Mouse (Mus musculus) common myeloid progenitor, adult 5-6 weeks (primary cell): ENCODE results near the gene Ddx39b. TPM values are rescaled to one million over a fixed set of nuclear protein-coding genes. Genes with fewer than 3 reads are reported as not detected.
"Not testable (repeated sequence)": the region's sequence is repeated elsewhere in the genome, so short reads cannot be mapped to it uniquely, and the experiment has no call there.

Source experiments
- ATAC-seq: replicated peaks from 2 replicates; pipeline ENCODE4 v1.8.0; 2016; ENCODE audit warnings: low read depth, mild to moderate bottlenecking, moderate TSS enrichment, inconsistent platforms; ENCODE audit not compliant: poor library complexity, severe bottlenecking
- total RNA-seq: library from RNA; stranded (forward); fragments of 200-1000, 187-1606 nt; gene quantifications from 2 replicates; pipeline ENCODE4 v1.2.3, GENCODE M21; 2017

Ddx39b gene
- total RNA-seq, 1 experiment from 2014 or later = 218 TPM

DNA sequence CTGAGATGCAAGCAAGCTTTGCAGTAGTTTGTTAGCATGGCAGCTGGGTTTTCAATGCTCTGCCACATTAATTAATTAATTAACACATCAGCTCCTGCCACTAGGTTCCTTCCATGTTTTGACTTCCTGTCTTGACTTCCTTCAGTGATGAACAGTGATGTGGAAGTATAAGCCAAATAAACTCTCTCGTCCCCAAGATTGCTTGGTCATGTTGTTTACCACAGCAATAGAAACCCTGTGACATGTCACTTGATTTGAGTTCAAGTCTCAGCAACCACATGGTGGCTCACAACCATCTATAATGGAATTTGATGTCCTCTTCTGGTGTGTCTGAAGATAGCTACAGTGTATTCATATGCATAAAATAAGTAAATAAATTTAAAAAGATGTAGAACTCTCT lies 15.8 kb downstream of the Ddx39b start:
- no peak for ATAC-seq

DNA sequence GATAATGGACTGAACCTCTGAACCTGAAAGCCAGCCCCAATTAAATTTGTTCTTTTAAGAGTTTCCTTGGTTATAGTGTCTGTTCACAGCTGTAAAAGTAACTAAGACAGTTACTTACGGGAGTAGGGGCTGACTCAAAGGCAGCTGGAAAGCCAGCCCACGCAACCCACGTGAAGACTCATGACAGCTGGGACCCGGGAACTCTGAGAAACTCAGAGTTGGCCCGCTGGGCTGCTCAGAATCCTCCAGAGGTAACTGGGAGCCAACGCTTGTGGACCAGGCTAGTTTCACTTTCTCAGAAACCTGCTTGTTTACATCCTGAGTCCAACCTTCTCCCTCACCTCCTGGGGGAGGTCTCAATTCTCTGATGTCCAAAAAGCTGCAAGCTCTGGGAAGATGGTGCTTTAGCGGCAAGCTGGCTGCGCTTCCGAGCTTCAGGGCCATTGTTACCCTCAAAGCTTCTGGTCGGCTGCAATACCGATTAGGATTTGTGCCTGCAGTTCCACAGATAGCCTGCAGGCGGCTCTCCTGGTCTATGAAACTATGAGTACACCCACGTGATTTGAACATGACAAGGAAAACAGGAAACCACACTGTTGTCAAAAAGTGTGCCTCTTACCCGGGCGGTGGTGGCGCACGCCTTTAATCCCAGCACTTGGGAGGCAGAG lies 16.4 kb downstream of the Ddx39b start:
- peak; percentile 40 for ATAC-seq

DNA sequence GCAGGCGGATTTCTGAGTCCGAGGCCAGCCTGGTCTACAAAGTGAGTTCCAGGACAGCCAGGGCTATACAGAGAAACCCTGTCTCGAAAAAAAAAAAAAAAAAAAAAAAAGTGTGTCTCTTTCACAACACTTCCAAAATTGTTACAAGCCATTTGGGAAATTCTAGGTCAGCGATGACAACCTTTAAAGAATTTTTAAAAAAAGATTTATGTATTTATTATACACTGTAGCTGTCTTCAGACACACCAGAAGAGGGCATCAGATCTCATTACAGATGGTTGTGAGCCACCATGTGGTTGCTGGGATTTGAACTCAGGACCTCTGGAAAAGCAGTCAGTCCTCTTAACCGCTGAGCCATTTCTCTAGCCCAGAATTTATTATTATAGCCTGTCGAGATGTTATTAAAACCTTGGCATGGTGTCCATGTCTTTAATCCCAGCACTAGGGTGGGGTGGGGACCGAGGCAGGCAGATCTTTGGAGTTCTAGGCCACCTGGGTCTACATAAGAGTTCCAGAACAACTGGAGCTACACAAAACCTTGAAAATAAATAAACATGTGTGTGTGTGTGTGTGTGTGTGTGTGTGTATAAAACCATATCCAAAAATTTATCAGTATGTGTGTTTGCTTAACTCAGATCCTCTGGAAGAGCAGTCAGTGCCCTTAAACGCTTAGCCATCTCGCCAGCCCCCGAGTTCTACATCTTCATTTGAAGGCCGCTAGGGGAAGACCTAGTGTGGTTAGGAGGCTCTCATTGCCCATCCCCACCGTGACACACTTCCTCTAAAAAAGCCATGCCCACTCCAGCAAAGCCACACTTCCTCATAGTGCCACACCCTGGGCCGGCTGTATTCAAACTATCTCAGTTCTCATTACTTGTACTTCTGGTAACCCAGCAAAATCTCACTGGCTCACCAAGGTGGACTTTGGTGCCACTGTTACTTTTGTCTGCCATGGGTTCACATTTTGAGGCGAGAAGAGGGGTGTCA lies 17.2 kb downstream of the Ddx39b start:
- ATAC-seq = peak; percentile 72

DNA sequence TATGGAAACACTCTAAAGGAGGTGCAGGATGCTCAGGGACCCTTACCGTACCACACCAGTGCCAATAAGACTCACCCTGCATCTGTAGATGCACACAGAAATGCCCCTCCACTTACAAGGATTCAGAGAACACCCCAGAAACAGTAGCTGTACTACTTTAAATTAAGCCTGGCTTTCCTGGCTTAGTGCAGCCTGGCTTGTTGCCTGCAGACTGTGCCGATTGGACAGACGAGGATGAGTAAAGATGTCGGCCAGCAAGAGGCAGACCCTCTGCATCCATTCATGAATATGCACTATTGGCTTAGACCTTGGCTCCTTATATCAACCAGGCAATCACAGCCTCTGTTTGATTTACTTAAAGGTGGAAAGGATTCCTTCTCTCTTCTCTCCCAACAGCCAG lies 18.1 kb downstream of the Ddx39b start:
- no peak for ATAC-seq

DNA sequence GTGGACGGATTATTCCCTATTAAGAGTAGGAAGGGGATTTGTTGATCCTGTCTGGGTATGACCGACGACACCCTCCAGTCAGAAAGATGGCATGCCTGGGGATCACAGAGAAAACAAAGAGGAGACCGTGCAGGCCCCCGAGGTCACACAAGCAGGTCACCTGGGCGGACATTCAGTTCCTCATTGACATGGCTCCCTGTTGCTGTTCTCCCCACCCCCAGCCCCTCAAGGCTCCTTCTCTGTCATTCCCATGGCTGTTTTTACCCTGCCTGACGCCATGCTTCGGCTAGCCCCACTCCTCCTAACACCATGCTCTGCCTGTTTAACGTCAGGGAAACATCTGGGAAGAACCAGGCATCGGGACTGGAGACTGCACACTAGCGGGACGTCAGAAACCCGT lies 20.1 kb downstream of the Ddx39b start:
- no peak for ATAC-seq

DNA sequence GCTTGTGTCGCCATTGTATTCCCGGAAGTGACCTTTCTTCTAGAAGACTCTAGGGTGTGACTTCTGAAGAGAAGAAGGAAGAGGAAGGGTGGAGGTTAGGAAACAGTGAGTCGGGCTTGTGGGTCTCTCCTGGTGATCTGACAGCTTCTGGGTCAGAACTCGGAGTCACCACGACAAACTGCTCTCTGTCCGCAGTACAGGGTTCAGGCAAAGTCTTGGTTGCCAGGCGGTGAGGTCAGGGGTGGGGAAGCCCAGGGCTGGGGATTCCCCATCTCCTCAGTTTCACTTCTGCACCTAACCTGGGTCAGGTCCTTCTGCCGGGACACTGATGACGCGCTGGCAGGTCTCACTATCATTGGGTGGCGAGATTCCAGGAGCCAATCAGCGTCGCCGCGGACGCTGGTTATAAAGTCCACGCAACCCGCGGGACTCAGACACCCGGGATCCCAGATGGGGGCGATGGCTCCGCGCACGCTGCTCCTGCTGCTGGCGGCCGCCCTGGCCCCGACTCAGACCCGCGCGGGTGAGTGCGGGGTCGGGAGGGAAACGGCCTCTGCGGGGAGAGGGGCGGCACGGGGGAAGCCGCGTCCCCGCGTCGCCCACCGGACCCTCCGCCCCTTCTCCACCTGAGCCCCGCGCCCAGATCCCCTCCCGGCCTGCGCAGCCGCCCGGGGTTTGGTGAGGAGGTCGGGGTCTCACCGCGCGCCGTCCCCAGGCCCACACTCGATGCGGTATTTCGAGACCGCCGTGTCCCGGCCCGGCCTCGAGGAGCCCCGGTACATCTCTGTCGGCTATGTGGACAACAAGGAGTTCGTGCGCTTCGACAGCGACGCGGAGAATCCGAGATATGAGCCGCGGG lies 21.3 kb downstream of the Ddx39b start, which contains the start of gene H2-D1:
Gene H2-D1 (plus strand): TSS at position 67 of the 859 bp plus-strand sequence.
- peak; percentile 79 for ATAC-seq

DNA sequence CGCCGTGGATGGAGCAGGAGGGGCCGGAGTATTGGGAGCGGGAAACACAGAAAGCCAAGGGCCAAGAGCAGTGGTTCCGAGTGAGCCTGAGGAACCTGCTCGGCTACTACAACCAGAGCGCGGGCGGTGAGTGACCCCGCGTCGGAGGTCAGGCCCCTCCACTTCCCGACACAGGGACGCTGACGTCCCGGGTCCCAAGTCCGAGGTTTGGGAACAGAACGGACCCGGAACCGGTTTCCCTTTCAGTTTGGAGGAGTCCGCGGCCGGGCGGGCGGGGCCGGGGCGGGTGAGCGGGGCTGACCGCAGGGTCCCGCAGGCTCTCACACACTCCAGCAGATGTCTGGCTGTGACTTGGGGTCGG lies 22.0 kb downstream of the Ddx39b start:
- ATAC-seq = no peak

DNA sequence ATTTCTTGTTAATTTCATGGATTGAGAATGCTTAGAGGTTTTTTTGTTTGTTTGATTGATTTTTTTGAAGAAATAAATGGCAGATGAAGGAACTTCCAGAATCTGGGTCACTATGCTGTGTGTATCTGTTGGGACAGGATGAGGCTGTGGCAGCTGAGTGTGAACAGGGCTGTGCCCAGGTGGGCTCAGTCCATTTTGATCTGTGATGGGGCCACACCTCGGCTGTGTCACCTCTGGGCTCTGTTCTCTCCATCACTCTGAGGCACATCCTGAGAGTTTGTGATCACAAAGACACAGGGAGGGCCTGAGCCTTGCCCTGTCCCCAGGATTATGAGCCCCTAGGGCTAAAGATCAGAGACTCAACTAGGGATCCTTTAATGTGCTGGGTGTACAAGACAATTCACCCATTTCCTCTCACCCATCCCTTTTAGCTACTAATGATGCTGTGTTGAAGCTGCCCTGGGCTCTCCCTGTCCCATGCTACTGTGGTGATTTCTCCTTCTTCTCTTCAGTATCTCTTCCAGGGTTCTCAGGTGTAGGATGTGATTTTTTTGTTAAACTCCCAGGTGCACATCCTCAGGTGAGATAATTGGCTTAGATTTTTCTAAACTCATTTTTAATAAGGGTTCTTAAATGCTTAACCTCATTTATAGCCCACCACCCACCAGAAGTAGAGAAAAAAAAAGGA lies 26.0 kb downstream of the Ddx39b start:
- no peak for ATAC-seq

DNA sequence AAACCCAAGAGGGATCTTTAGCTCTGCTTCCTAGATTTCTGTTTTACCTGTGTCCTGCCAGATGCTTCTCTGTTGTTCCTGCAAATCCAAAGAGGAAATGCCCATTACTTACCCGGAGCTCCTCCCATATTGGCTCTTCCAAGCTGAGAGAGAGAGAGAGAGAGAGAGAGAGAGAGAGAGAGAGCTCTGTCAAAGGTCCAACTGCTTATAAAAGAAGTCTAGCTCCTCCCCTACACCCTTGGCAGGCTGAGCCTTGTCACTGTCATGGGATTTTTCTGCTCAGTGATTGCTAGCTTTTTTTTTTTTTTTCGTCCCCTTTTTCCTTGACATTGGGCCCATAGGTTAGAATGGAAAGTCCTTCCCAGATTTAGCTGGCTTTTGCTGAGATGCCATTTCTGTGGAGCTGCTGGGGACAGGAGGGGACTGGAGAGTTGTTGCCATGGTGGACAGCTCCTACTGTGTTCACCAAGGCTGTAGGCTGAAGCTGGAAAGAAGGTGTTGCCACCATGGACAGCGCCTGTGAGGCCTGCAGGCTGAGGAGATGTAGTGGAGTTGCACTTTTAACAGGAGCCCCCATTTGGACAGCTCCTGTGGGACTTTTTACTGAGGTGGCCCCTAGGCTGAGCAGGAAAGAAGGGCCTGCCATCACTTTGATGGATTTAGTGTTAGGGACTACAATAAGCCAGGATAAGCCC lies 28.3 kb downstream of the Ddx39b start:
- ATAC-seq = peak; percentile 64

DNA sequence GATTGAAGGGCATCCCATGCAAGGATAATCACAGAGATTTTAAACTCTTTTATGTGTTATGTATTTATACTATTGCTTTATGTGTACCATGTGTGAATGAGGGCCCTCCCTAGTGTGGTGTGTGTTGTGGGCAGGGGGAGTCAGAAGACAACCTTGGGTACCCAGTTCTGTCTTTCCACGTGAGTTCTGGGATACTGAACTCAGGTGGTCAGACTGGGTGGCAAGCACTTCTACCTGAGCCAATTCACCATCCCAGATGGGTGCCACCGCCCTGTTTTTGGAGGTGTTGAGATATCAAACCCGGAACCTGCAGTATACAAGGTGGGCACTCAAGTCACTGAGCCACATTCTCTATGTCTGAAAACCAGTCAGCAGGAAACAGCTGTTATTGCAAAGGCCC lies 30.7 kb downstream of the Ddx39b start:
- no peak for ATAC-seq

DNA sequence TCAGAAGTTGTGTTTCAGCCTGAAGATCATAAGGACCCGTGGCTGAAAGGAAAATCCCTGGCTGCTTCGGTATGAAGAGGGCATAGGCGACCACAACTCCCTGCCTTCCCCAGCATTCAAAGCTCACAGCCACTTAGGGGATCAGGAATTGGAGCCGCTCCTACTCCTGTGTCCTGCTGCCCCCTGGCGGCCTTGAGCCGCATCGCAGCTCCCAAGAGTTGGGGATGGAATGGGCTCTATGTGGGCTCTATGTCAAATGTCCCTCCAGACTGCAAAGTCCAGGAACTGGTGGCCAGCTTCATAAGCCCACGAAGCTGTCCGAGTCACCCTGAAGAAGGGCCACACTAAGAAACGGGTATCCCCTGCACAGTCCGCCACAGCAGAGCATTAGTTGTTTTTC lies 33.2 kb downstream of the Ddx39b start:
- ATAC-seq = peak; percentile 87

DNA sequence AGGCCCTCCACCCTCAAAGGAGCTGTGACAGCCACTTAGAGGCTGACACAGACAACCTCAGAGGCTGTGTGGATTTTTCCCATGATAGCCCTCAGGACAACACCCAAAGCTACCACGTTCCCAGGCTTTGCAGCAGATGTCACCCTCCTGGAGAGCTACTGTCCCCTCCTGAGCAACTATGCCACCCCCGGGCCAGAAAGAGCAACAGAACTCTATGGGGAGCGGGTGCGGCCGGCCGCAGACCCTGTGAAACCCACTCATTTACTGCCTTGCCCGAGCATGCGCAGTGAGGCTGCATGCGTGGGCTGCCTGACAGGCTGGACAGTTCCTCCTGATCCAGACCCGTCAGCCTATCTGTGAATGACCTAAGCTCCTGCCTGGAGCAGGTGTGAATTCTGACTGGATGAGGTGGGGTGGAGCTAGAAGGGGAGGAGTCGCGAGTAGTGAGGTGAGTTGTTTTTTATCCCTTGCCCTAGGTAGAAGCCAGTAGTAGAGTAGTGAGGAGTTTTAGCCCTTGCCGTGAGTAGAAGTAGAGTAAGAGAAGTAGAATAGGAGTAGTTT lies 34.8 kb downstream of the Ddx39b start:
- ATAC-seq = no peak

DNA sequence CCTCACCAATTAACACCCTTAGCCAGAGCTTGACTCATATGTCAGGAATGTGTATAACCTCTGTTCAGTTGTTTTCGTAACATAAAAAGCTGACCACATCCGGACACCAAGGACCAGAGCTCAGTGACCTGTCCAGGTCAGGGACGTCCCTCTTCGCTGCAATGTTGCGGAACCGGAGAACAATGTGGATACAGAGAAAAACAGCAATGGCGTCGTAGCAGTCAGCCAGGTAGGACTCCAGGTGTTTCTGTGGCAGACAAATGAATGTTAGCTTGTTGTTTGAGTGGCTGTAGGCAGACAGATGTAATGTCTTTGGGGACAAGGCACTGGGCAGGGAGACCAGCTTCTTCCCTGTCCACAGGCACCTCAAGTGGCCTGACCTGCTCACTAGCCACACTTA lies 36.5 kb downstream of the Ddx39b start:
- ATAC-seq = no peak

DNA sequence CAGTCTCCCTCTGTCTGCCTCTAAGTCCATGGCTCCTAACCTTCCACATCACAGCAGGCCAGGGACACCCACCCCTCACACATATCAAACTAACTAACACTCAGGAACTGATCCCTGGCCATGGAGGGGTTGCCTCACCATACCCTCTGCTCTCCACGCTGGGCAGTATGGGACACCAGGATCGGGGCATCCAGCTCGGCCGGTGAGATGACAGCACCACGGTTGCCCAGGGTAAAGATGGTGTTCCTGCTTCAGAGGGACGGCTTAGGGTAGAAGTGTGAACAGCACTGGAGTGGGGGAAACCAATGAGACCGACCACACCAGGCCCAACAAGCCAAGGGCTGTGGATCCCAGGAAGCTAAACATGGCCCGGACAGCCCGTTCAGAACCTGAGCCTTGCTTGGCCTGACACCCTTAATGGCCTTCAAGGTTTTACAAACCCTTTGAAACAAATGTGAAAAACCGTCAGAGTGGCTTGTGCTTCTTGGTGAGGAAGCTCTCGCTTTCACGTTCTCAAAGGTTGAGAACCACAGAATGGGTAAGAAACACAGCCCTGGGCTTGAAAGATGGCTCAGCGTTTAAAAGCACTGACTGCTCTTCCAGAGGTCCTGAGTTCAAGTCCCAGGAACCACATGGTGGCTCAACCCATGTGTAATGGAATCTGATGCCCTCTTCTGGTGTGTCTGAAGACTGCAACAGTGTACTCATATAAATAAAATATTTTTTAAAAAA lies 37.6 kb downstream of the Ddx39b start:
- no peak for ATAC-seq

DNA sequence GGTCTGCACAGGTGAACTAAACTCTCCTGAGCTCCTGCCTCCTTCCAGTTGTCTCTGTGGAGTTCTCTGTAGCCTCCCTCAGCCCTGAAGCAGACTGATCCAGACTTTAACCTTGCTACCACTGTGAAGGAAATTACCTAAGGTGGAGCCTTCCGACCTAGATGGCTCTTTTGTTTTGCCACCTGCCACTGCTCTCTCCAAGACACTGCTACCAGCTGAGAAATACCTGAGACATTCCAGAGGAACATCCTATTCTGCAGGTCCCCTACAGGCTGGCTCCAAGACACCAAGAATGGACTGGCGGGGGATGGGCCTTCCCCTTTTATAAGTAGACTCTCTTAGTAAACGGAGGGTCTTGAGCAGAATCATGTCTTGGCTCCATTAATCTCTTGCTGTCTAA lies 38.7 kb downstream of the Ddx39b start:
- ATAC-seq = no peak

DNA sequence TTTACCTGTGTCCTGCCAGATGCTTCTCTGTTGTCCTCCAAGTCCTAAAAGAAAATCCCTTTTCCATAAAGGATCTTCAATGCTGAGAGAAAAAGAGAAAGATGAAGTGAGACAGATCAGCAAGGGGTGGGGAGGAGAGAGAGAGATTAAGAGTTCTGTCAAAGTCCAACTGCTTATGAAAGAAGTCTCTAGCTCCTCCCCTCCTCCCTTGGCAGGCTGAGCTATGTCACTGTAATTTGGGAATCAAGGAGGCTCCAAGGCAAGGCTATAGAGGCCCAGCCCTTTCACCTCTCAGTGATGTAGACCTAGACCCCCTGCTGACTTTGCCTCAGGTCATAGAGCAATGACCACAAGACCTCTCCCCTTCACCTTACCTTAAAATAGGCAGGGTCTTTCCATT lies 43.9 kb downstream of the Ddx39b start:
- ATAC-seq = no peak

DNA sequence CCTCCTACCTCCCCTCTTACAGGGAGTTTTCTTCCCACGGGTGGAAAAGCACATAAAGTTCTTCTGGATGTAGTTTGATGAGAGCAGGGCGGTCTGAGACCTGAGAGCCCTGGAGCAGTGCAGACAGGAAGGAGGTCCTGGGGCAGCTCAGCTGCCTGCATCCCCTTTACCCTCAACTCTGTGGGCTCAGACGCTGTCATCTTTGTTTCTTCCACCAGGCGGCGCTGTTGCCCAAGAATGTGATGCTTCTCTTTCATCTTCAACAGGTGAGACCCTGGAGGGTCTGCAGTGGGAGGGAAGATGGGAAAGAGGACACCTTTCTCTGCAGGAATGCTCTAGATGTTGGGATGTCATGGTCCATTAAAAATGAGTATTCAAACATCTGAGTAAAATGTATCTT lies 54.2 kb downstream of the Ddx39b start:
- peak; percentile 60; the same call in 1 of the 2 replicates for ATAC-seq

DNA sequence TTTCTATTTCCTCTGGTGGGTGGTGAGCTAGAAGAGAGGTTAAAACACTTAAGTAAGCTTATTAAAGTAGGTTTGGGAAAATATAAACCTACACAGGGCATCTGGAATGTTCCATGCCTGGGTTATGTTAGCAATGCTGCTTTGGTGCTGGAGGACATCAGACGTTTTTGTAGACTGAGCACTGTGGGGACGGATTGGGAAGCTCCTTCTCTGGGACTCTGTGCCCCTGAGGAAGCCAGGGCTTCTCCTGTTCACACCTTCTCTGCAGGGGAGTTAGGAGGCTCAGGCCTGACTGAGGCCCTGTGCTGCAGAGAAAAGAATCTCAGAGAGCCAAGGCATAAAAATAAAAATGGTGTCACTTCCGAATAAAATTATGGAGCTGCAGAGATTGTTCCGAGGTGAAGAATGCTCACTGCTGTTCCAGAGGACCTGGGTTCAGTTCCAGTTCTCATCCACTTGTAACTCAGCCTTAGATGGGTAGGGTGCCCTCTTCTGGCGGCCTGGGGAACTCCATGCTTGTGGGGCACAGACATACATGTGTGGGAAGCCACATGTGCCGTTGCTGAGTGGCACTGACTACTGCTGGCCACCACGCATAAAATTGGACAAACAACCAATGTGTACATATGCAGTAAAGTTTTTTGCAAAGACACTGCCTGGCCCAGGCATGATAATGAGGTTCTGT lies 58.9 kb downstream of the Ddx39b start:
- not testable (repeated sequence) for ATAC-seq
